Mouse (Mus musculus): ENCODE results near the gene Slc37a4. TPM values are rescaled to one million over a fixed set of nuclear protein-coding genes. Genes with fewer than 3 reads are reported as not detected.
"Not testable (repeated sequence)": the region's sequence is repeated elsewhere in the genome, so short reads cannot be mapped to it uniquely, and the experiment has no call there.

The Slc37a4 gene
- polyA plus RNA-seq, 1 experiment from 2014 or later = 34.4 TPM

DNA sequence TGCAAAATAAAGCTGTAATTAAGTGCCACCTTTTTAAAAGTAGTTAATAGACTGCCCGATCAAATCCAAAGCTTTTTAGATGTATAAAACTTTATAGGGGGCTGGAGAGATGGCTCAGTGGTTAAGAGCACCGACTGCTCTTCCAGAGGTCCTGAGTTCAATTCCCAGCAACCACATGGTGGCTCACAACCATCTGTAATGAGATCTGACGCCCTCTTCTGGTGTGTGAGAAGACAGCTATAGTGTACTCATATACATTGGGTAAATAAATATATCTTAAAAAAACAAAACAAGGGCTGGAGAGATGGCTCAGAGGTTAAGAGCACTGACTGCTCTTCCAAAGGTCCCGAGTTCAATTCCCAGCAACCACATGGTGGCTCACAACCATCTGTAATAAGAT lies 34.7 kb upstream of the Slc37a4 start:
- ATAC-seq (ENCODE audit: insufficient read depth, low FRiP score) = peak; percentile 39; the same call in 1 of the 2 replicates
- H3K4me1 ChIP-seq (ENCODE audit: control insufficient read depth, insufficient read depth, low read length); H3K27me3 ChIP-seq (ENCODE audit: control insufficient read depth, insufficient read depth, low read length); H3K9me3 ChIP-seq (replicated peaks; ENCODE audit: control insufficient read depth, low read length): not testable (repeated sequence)
- peak overlapping the region; percentile 81 for H3K4me3 ChIP-seq (replicated peaks; ENCODE audit: low read length)
- peak overlapping the region; percentile 56 for H3K9ac ChIP-seq (ENCODE audit: low read length)
- H3K27ac ChIP-seq (ENCODE audit: low read length) = peak overlapping the region; percentile 53
- 37% methylated on average over 4 of the region's 4 CpGs for WGBS
- H3K4me2 ChIP-seq (ENCODE audit: low read depth, low read length) = peak overlapping the region; percentile 78
- H3K36me3 ChIP-seq (ENCODE audit: control insufficient read depth, insufficient read depth, low read length) = peaks cover 16% of the 10 kb centered on the region

DNA sequence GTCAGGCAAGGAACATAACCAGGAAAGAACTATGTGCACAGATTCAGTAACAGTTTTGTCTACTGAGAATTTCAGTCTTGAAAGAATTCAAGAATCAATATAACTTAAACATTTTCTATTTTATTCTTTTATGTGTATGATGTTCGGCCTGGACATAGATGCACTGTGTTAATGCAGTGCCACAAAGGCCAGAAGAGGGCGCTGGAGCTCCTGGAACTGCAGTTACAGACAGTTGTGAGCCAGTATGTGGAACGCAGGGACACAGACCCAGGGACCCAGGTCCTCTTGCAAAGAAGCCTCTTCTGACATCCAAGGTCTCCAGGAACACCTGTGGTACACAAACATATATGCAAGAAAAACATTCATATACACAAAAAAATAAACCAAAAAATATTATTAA lies 32.2 kb upstream of the Slc37a4 start:
- Histone ChIP-seq H3K9me3 (replicated peaks; ENCODE audit: control insufficient read depth, low read length) (no peaks in the 10 kb centered on the region), H3K4me3 (replicated peaks; ENCODE audit: low read length) (no peak overlapping the region), H3K4me2 (ENCODE audit: low read depth, low read length) (no peak overlapping the region), H3K9ac (ENCODE audit: low read length) (no peak overlapping the region), H3K4me1 (ENCODE audit: control insufficient read depth, insufficient read depth, low read length) (peaks cover 8% of the 10 kb centered on the region), H3K36me3 (ENCODE audit: control insufficient read depth, insufficient read depth, low read length) (no peaks in the 10 kb centered on the region), H3K27ac (ENCODE audit: low read length) (no peak overlapping the region), H3K27me3 (ENCODE audit: control insufficient read depth, insufficient read depth, low read length) (no peaks in the 10 kb centered on the region)
- WGBS = 62% methylated on average over 3 of the region's 3 CpGs
- ATAC-seq (ENCODE audit: insufficient read depth, low FRiP score) = no peak

DNA sequence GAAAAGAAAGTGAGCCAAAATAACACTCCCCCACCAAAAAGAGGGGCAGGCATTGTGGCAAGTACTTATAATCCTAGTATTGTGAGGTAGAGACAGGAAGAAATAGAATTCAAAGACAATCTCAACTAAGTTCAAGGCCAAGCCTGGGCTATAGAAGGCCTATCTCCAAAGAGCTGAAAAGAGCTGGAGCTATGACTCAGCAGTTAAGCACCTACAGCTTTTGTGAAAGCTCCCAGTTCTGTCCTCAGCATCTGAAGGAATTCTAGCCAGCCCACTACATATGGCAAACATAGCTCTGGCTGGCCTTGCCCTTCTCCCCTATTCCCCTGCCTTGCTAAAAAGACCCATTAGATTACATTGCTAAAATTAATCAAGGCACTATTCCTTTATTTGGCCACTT lies 23.3 kb upstream of the Slc37a4 start:
- Histone ChIP-seq H3K4me3 (replicated peaks; ENCODE audit: low read length) (no peak overlapping the region), H3K27me3 (ENCODE audit: control insufficient read depth, insufficient read depth, low read length) (no peaks in the 10 kb centered on the region), H3K9ac (ENCODE audit: low read length) (no peak overlapping the region), H3K4me1 (ENCODE audit: control insufficient read depth, insufficient read depth, low read length) (peaks cover 2% of the 10 kb centered on the region), H3K9me3 (replicated peaks; ENCODE audit: control insufficient read depth, low read length) (0 out of 2 replicates have a peak, but pooled peaks cover 2% of the 10 kb centered on the region), H3K27ac (ENCODE audit: low read length) (no peak overlapping the region), H3K36me3 (ENCODE audit: control insufficient read depth, insufficient read depth, low read length) (no peaks in the 10 kb centered on the region), H3K4me2 (ENCODE audit: low read depth, low read length) (no peak overlapping the region)
- no peak for ATAC-seq (ENCODE audit: insufficient read depth, low FRiP score)

DNA sequence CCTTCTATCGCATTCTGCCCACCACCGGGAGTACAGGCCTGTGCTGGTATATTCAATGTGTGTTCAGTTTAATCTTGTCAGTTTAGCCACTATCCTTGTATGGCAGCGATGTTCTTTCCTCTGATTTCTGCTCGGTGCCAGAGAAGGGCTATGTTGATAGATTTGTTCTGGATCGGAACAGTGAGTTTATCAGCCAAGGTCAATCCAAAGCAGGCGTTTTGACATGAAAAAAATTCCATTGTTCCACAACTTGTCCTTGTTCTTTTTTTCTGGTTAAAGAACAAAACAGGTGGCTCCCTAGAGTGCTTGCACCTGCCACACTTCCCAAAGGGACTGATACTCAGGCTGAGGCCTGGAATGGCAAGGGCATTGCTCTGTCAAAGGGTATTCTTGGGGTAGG lies 20.5 kb upstream of the Slc37a4 start:
- WGBS = 81% methylated on average over 6 of the region's 6 CpGs
- no peak overlapping the region for H3K4me2 ChIP-seq (ENCODE audit: low read depth, low read length)
- no peaks in the 10 kb centered on the region for H3K27me3 ChIP-seq (ENCODE audit: control insufficient read depth, insufficient read depth, low read length)
- peaks cover 12% of the 10 kb centered on the region for H3K4me1 ChIP-seq (ENCODE audit: control insufficient read depth, insufficient read depth, low read length)
- H3K36me3 ChIP-seq (ENCODE audit: control insufficient read depth, insufficient read depth, low read length) = no peaks in the 10 kb centered on the region
- H3K9ac ChIP-seq (ENCODE audit: low read length) = no peak overlapping the region
- H3K9me3 ChIP-seq (replicated peaks; ENCODE audit: control insufficient read depth, low read length) = 0 out of 2 replicates have a peak, but pooled peaks cover 2% of the 10 kb centered on the region
- no peak overlapping the region for H3K27ac ChIP-seq (ENCODE audit: low read length)
- no peak overlapping the region for H3K4me3 ChIP-seq (replicated peaks; ENCODE audit: low read length)
- no peak for ATAC-seq (ENCODE audit: insufficient read depth, low FRiP score)

DNA sequence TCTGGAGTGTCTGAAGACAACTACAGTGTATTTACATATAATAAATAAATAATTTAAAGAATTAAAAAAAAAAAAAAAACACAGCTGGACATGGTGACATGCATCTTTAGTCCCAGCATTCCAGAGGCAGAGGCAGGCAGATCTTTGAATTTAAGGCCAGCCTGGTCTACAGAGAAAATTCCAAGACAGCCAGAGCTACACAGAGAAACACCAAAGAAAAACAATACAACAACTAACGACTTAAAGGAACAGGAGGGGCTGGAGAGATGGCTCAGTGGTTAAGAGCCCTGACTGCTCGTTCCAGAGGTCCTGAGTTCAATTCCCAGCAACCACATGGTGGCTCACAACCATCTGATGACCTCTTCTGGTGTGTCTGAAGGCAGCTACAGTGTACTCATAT lies 19.3 kb upstream of the Slc37a4 start:
- WGBS = 79% methylated on average over 2 of the region's 2 CpGs
- H3K27ac ChIP-seq (ENCODE audit: low read length); H3K36me3 ChIP-seq (ENCODE audit: control insufficient read depth, insufficient read depth, low read length); H3K9ac ChIP-seq (ENCODE audit: low read length); H3K9me3 ChIP-seq (replicated peaks; ENCODE audit: control insufficient read depth, low read length); H3K27me3 ChIP-seq (ENCODE audit: control insufficient read depth, insufficient read depth, low read length); H3K4me2 ChIP-seq (ENCODE audit: low read depth, low read length); ATAC-seq (ENCODE audit: insufficient read depth, low FRiP score); H3K4me3 ChIP-seq (replicated peaks; ENCODE audit: low read length): not testable (repeated sequence)
- H3K4me1 ChIP-seq (ENCODE audit: control insufficient read depth, insufficient read depth, low read length) = peaks cover 12% of the 10 kb centered on the region

DNA sequence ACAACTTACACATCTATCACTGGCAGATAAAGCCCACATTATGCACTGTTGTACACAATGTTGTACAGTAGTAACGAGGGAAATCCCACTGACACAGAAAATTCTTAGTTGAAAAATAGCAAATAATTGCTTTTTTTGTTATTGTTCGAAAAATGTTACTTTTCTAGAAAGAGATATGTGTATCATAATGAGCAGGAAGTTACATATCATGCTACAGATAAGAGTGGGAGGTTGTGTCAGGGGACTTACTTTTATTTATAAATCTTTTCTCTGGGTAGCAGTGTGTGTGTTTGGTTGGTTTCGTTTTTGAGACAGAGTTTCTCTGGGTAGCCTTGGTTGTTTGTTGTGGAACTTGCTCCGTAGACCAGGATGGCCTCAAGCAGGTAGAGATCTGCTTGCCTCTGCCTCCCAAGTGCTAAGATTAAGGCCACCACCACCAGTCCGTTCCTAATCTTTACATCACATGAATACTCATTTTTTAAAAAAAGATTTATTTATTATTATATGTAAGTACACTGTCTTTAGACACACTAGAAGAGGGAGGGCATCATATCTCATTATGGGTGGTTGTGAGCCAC lies 18.4 kb upstream of the Slc37a4 start:
- peaks cover 12% of the 10 kb centered on the region for H3K36me3 ChIP-seq (ENCODE audit: control insufficient read depth, insufficient read depth, low read length)
- peaks cover 12% of the 10 kb centered on the region for H3K4me1 ChIP-seq (ENCODE audit: control insufficient read depth, insufficient read depth, low read length)
- H3K4me3 ChIP-seq (replicated peaks; ENCODE audit: low read length) = peak overlapping the region; percentile 91
- peak overlapping the region; percentile 72 for H3K4me2 ChIP-seq (ENCODE audit: low read depth, low read length)
- peak overlapping the region; percentile 93; the same call in 1 of the 2 replicates for H3K27ac ChIP-seq (ENCODE audit: low read length)
- H3K9me3 ChIP-seq (replicated peaks; ENCODE audit: control insufficient read depth, low read length) = no peaks in the 10 kb centered on the region
- no peak for ATAC-seq (ENCODE audit: insufficient read depth, low FRiP score)
- no peaks in the 10 kb centered on the region for H3K27me3 ChIP-seq (ENCODE audit: control insufficient read depth, insufficient read depth, low read length)
- WGBS = 78% methylated on average over 5 of the region's 5 CpGs
- H3K9ac ChIP-seq (ENCODE audit: low read length) = peak overlapping the region; percentile 86

DNA sequence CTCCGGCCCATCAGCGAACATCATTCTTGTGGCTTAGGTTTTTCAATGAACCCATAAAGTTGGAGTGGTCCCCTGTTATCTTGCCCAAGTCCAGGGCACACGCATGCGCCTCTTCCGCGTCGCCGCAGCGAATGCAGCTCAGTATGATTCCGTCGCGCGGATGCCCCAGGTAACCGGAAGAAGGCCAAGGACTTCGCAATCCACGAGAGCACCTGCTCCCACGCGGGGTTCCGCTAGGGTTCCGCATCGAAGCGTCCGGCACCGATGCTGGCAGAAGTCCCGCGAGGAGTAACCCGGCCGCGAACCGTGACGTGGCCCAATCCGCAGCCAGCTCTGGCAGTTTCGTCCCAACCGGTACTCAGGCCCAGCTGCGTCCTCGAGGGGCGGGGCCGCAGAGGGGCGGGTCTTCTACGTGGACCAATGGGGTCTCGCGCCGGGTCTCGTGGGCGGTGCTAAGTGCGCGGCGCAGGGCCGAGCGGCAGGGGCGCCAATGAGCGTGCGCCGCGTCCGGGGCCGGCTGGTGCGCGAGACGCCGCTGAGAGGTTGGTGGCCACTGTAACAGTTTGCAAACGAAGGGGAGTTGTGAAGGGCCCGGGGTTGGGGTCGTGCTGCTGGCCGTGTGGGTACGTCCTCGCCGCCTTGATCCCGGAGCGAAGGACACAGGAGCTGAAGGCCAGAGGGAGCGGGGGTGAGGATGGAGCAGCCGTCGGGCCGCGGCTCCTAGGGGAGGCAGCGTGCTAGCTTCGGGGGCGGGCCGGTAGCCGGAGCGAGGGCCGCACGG lies 17.4 kb upstream of the Slc37a4 start, which contains the start of gene Hyou1:
TSS of gene Hyou1 (plus strand) at position 437 of the 781 bp plus-strand sequence.
- peaks cover 19% of the 10 kb centered on the region for H3K36me3 ChIP-seq (ENCODE audit: control insufficient read depth, insufficient read depth, low read length)
- under 1% methylated on average over 83 of the region's 83 CpGs for WGBS
- H3K9me3 ChIP-seq (replicated peaks; ENCODE audit: control insufficient read depth, low read length) = no peaks in the 10 kb centered on the region
- peak within 1 kb of the TSS; percentile 93 for H3K27ac ChIP-seq (ENCODE audit: low read length)
- no peaks in the 10 kb centered on the region for H3K27me3 ChIP-seq (ENCODE audit: control insufficient read depth, insufficient read depth, low read length)
- peaks cover 12% of the 10 kb centered on the region for H3K4me1 ChIP-seq (ENCODE audit: control insufficient read depth, insufficient read depth, low read length)
- H3K4me3 ChIP-seq (replicated peaks; ENCODE audit: low read length) = peak within 1 kb of the TSS; percentile 91
- H3K9ac ChIP-seq (ENCODE audit: low read length) = peak within 1 kb of the TSS; percentile 86
- peak within 1 kb of the TSS; percentile 72 for H3K4me2 ChIP-seq (ENCODE audit: low read depth, low read length)
- peak; percentile 98 for ATAC-seq (ENCODE audit: insufficient read depth, low FRiP score)

DNA sequence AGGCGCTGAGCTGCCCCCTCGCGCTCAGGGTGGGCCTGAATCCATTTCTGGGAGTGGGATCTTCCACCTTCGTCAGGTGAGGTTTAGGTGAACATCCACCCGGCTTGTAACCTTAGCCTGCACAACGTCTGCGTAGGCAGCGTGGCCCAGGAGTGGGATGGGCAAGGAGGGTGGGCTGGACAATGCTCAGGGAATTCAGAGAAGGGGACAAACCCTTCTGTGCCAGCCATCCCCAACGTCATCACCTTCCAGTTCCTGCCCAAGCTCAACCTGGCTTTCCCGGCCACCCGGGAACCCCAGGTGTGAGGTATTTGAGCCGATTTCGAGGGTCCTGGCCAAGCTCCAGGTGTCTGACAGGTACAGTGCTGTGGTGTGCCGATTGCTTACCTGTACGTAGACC lies 16.8 kb upstream of the Slc37a4 start:
- WGBS = 4% methylated on average over 15 of the region's 15 CpGs
- H3K4me1 ChIP-seq (ENCODE audit: control insufficient read depth, insufficient read depth, low read length) = peaks cover 12% of the 10 kb centered on the region
- peaks cover 26% of the 10 kb centered on the region for H3K36me3 ChIP-seq (ENCODE audit: control insufficient read depth, insufficient read depth, low read length)
- peak overlapping the region; percentile 63 for H3K4me2 ChIP-seq (ENCODE audit: low read depth, low read length)
- peak overlapping the region; percentile 91 for H3K4me3 ChIP-seq (replicated peaks; ENCODE audit: low read length)
- ATAC-seq (ENCODE audit: insufficient read depth, low FRiP score) = no peak; the same call in 1 of the 2 replicates
- no peaks in the 10 kb centered on the region for H3K9me3 ChIP-seq (replicated peaks; ENCODE audit: control insufficient read depth, low read length)
- peak overlapping the region; percentile 83 for H3K9ac ChIP-seq (ENCODE audit: low read length)
- H3K27me3 ChIP-seq (ENCODE audit: control insufficient read depth, insufficient read depth, low read length) = no peaks in the 10 kb centered on the region
- H3K27ac ChIP-seq (ENCODE audit: low read length) = peak overlapping the region; percentile 87

DNA sequence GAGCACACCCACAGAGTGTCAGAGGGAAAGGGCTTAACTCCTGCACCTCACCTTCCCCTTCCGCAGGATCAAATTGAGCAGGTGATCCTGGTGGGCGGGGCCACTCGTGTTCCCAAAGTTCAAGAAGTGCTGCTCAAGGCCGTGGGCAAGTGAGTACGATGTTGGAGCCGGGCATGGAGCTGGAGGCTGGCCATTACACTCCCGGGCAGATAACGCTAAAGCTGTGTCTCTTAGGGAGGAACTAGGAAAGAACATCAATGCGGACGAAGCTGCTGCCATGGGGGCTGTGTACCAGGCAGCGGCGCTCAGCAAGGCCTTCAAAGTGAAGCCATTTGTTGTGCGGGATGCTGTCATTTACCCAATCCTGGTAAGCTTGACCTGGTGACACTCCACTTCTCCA lies 12.1 kb upstream of the Slc37a4 start:
- H3K4me1 ChIP-seq (ENCODE audit: control insufficient read depth, insufficient read depth, low read length) = peaks cover 7% of the 10 kb centered on the region
- H3K9ac ChIP-seq (ENCODE audit: low read length) = no peak overlapping the region
- no peaks in the 10 kb centered on the region for H3K9me3 ChIP-seq (replicated peaks; ENCODE audit: control insufficient read depth, low read length)
- H3K36me3 ChIP-seq (ENCODE audit: control insufficient read depth, insufficient read depth, low read length) = peaks cover 54% of the 10 kb centered on the region
- H3K27ac ChIP-seq (ENCODE audit: low read length) = no peak overlapping the region
- no peaks in the 10 kb centered on the region for H3K27me3 ChIP-seq (ENCODE audit: control insufficient read depth, insufficient read depth, low read length)
- ATAC-seq (ENCODE audit: insufficient read depth, low FRiP score) = no peak
- WGBS = 83% methylated on average over 13 of the region's 13 CpGs
- no peak overlapping the region for H3K4me2 ChIP-seq (ENCODE audit: low read depth, low read length)
- no peak overlapping the region for H3K4me3 ChIP-seq (replicated peaks; ENCODE audit: low read length)

All from stomach, embryonic 16.5 days (tissue).